Mouse (Mus musculus) limb, embryonic 12.5 days (tissue): ENCODE measurements at regions not wholly inside any gene's neighbourhood (a gene's known extent, or its start where the extent isn't known, plus 50 kb on each side); places are given as distances from the start of the nearest gene placed in this dataset.

Experiments
- ATAC-seq: fragments of 200-750 bp; cut with Nextera tagmentation; 2 replicates; pipeline ENCODE4 v1.8.0; 2017; ENCODE audit warnings: low read depth, moderate TSS enrichment; ENCODE audit not compliant: insufficient number of reproducible peaks, insufficient read depth, low FRiP score, low TSS enrichment
- H3K27ac ChIP-seq: fragments of 300-500 bp; sonication (generic); 2 replicates; pipeline ENCODE4 v1.5.1; 2016; ENCODE audit warnings: mild to moderate bottlenecking, moderate library complexity
- H3K27me3 ChIP-seq: fragments of 300-500 bp; sonication (generic); 2 replicates; pipeline ENCODE4 v1.6.1; 2016; ENCODE audit warnings: mild to moderate bottlenecking, moderate library complexity
- H3K36me3 ChIP-seq: fragments of 300-500 bp; sonication (generic); 2 replicates; pipeline ENCODE4 v1.6.1; 2016; ENCODE audit warnings: mild to moderate bottlenecking, moderate library complexity
- H3K4me1 ChIP-seq: fragments of 300-500 bp; sonication (generic); replicated peaks from 2 replicates; pipeline ENCODE4 v1.6.1; 2016
- H3K4me2 ChIP-seq: fragments of 300-500 bp; sonication (generic); 2 replicates; pipeline ENCODE4 v1.6.1; 2016; ENCODE audit warnings: mild to moderate bottlenecking, moderate library complexity
- H3K4me3 ChIP-seq: fragments of 300-500 bp; sonication (generic); replicated peaks from 2 replicates; pipeline ENCODE4 v1.5.1; 2016; ENCODE audit warnings: mild to moderate bottlenecking
- H3K9ac ChIP-seq: fragments of 300-500 bp; sonication (generic); replicated peaks from 2 replicates; pipeline ENCODE4 v1.6.1; 2016; ENCODE audit warnings: mild to moderate bottlenecking, moderate library complexity
- H3K9me3 ChIP-seq: fragments of 300-500 bp; sonication (generic); 2 replicates; pipeline ENCODE4 v1.6.1; 2016; ENCODE audit warnings: mild to moderate bottlenecking, moderate library complexity
- WGBS: fragments of 180-500 bp; shearing (Covaris S2); methylation state at CpG from one replicate; pipeline ENCODE4 v1.1.7; 2016; 5-methylcytosine and 5-hydroxymethylcytosine counted together

DNA sequence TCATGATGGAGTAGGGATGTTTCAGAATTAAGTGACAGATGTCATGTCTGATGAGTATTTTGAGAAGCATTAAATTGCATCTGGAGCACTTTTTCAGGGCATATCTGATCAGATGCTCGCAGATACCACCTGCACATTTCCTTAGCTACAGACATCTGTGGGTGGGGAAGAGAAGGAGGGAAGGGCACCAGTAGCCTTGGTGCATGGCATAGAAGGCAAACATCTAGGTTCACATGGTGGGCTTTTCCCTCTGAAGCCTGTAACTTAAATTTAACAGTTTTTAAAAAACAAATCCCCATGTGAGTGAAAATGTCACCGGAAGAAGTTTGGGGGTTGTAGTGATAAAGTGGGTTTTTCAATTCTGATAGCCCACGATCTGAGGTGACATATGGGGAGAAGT is 267.1 kb upstream of the Ptger4 start:
- no peak overlapping the region for H3K4me3 ChIP-seq
- no peaks in the 10 kb centered on the region for H3K4me1 ChIP-seq
- H3K4me2 ChIP-seq, result no peak overlapping the region
- no peaks in the 10 kb centered on the region for H3K36me3 ChIP-seq
- no peak overlapping the region for H3K27ac ChIP-seq
- 90% methylated on average over 3 of the region's 3 CpGs for WGBS
- no peak for ATAC-seq
- no peak overlapping the region for H3K9ac ChIP-seq
- H3K27me3 ChIP-seq, result no peaks in the 10 kb centered on the region
- no peaks in the 10 kb centered on the region for H3K9me3 ChIP-seq

DNA sequence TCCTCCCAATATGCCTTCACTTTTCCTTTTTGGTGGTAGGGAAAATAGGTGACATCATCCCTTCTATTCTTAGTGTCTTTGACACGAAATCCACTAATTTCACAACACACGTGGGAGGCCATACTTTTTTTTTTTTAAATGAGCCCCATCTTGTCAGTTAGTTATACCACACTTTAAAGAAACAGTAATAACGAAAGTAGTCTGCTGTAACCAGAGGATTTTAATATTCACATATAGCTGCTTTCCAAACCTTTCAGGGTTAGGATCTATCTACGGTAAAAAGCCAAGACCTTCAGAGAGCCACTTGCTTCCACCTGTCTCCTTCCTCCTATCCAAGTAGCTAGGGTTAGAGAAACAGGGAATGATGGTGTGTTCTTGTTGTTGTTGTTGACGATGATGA is 268.6 kb upstream of the Ptger4 start:
- no peaks in the 10 kb centered on the region for H3K9me3 ChIP-seq
- H3K27ac ChIP-seq, result no peak overlapping the region
- H3K4me2 ChIP-seq, result no peak overlapping the region
- H3K27me3 ChIP-seq, result no peaks in the 10 kb centered on the region
- no peak overlapping the region for H3K4me3 ChIP-seq
- no peak overlapping the region for H3K9ac ChIP-seq
- no peaks in the 10 kb centered on the region for H3K36me3 ChIP-seq
- 85% methylated on average over 5 of the region's 5 CpGs for WGBS
- peaks cover 6% of the 10 kb centered on the region for H3K4me1 ChIP-seq
- ATAC-seq, result no peak

GRCm38 (mm10) chr15:5513146-5513545 is 269.2 kb upstream of the Ptger4 start:
- WGBS, result 52% methylated on average over 4 of the region's 4 CpGs
- no peaks in the 10 kb centered on the region for H3K9me3 ChIP-seq
- H3K9ac ChIP-seq, result no peak overlapping the region
- no peak overlapping the region for H3K27ac ChIP-seq
- ATAC-seq, result no peak
- no peaks in the 10 kb centered on the region for H3K36me3 ChIP-seq
- no peaks in the 10 kb centered on the region for H3K27me3 ChIP-seq
- no peak overlapping the region for H3K4me3 ChIP-seq
- H3K4me2 ChIP-seq, result no peak overlapping the region
- peaks cover 7% of the 10 kb centered on the region for H3K4me1 ChIP-seq

DNA sequence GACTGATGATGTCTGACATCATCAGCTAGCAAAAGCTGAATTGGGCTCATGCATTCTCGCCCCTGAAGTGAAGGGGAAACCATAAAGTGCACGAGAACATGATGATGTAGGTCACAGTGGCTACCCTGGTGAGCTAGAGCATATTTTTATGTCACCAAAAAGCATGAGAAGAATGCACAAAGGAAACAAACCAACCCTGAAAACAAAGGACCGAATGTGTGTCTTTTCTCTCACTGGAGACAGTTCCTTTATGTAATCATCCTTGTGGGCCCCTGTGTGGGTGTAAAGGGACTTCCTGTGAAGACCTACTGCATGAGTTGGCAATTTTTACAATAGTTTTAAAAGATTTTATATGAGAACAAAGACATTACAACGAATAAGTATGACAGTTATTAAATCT is 270.2 kb upstream of the Ptger4 start:
- Histone ChIP-seq H3K4me3 (no peak overlapping the region), H3K4me2 (no peak overlapping the region), H3K4me1 (peaks cover 7% of the 10 kb centered on the region), H3K36me3 (no peaks in the 10 kb centered on the region), H3K9ac (no peak overlapping the region), H3K27ac (no peak overlapping the region), H3K9me3 (no peaks in the 10 kb centered on the region), H3K27me3 (no peaks in the 10 kb centered on the region)
- 63% methylated on average over 4 of the region's 4 CpGs for WGBS
- ATAC-seq, result no peak

GRCm38 (mm10) chr15:5517244-5517966 is 273.4 kb upstream of the Ptger4 start:
- H3K4me3 ChIP-seq, result no peak overlapping the region
- no peaks in the 10 kb centered on the region for H3K36me3 ChIP-seq
- ATAC-seq, result no peak
- H3K27me3 ChIP-seq, result no peaks in the 10 kb centered on the region
- no peak overlapping the region for H3K4me2 ChIP-seq
- H3K9ac ChIP-seq, result no peak overlapping the region
- H3K27ac ChIP-seq, result no peak overlapping the region
- no peaks in the 10 kb centered on the region for H3K9me3 ChIP-seq
- WGBS, result 55% methylated on average over 10 of the region's 10 CpGs
- peaks cover 7% of the 10 kb centered on the region for H3K4me1 ChIP-seq

DNA sequence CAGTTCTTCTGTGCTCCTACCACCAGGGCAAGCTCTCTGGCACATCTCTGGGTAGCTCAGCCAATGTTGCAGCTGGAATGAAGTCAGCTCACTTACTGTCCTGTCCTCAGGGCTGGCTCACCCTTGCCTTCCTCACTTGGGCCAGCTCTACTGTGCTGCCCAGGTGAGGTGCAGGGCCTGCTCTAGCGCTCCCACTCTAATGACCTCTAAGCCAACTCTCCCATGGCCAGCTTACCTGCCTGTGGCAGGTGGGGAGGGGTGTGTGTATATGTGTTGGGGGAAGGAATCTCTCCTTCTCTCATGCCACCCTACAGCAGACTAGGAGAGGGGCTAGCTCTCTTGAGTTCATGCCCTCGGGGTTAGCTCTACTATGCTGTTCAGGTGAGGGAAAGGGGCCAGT is 275.6 kb upstream of the Ptger4 start:
- H3K36me3 ChIP-seq, result no peaks in the 10 kb centered on the region
- no peak for ATAC-seq
- H3K9me3 ChIP-seq, result no peaks in the 10 kb centered on the region
- no peak overlapping the region for H3K9ac ChIP-seq
- 97% methylated on average over 2 of the region's 2 CpGs for WGBS
- H3K27ac ChIP-seq, result no peak overlapping the region
- peaks cover 7% of the 10 kb centered on the region for H3K4me1 ChIP-seq
- no peak overlapping the region for H3K4me2 ChIP-seq
- H3K4me3 ChIP-seq, result no peak overlapping the region
- no peaks in the 10 kb centered on the region for H3K27me3 ChIP-seq

DNA sequence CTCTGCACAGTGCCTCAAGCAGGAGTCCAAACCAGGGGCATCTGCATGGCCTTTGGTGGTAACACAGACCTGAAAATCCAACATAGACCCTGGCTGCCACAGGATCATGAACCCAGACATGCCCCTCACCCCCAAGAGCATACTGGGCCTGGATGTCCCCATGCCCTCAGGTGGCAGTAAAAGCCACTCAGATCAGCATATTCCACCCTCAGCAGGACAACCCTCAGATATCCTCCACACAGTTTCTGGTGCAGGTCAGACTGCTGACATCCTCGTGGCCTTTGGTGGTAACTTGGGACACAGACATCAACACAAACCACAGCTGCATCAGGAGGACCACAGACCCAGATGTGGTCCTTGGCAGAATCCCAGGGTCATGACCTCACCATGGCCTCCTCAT is 276.0 kb upstream of the Ptger4 start:
- Histone ChIP-seq H3K4me2 (no peak overlapping the region), H3K4me3 (no peak overlapping the region), H3K9me3 (no peaks in the 10 kb centered on the region), H3K36me3 (no peaks in the 10 kb centered on the region), H3K9ac (no peak overlapping the region), H3K27me3 (no peaks in the 10 kb centered on the region), H3K4me1 (peaks cover 7% of the 10 kb centered on the region), H3K27ac (no peak overlapping the region)
- WGBS, result 77% methylated on average over 1 of the region's 1 CpGs
- no peak; the same call in 1 of the 2 replicates for ATAC-seq

GRCm38 (mm10) chr15:5528619-5529018 is 284.6 kb upstream of the Ptger4 start:
- H3K4me1 ChIP-seq, result no peaks in the 10 kb centered on the region
- no peak overlapping the region for H3K4me3 ChIP-seq
- 86% methylated on average over 6 of the region's 6 CpGs for WGBS
- H3K9me3 ChIP-seq, result no peaks in the 10 kb centered on the region
- no peak overlapping the region for H3K4me2 ChIP-seq
- no peak overlapping the region for H3K9ac ChIP-seq
- ATAC-seq, result no peak
- H3K36me3 ChIP-seq, result no peaks in the 10 kb centered on the region
- H3K27ac ChIP-seq, result no peak overlapping the region
- H3K27me3 ChIP-seq, result no peaks in the 10 kb centered on the region

GRCm38 (mm10) chr15:5533656-5534055 is 289.7 kb upstream of the Ptger4 start:
- H3K4me3 ChIP-seq, result no peak overlapping the region
- no peaks in the 10 kb centered on the region for H3K27me3 ChIP-seq
- H3K9ac ChIP-seq, result no peak overlapping the region
- no peak for ATAC-seq
- no peaks in the 10 kb centered on the region for H3K36me3 ChIP-seq
- H3K4me2 ChIP-seq, result no peak overlapping the region
- no peaks in the 10 kb centered on the region for H3K4me1 ChIP-seq
- H3K9me3 ChIP-seq, result no peaks in the 10 kb centered on the region
- no peak overlapping the region for H3K27ac ChIP-seq

- Histone ChIP-seq H3K4me3 (no peak overlapping the region), H3K4me1 (no peaks in the 10 kb centered on the region), H3K4me2 (no peak overlapping the region), H3K27ac (no peak overlapping the region), H3K36me3 (no peaks in the 10 kb centered on the region), H3K9me3 (no peaks in the 10 kb centered on the region), H3K9ac (no peak overlapping the region), H3K27me3 (no peaks in the 10 kb centered on the region)
- 60% methylated on average over 2 of the region's 2 CpGs for WGBS
- no peak for ATAC-seq
Observed at GRCm38 (mm10) chr15:5537432-5537831, 293.4 kb upstream of the Ptger4 start.

GRCm38 (mm10) chr15:5539301-5539928 is 295.4 kb upstream of the Ptger4 start:
- Histone ChIP-seq H3K27me3 (no peaks in the 10 kb centered on the region), H3K9ac (no peak overlapping the region), H3K4me2 (no peak overlapping the region), H3K4me3 (no peak overlapping the region), H3K27ac (no peak overlapping the region), H3K4me1 (no peaks in the 10 kb centered on the region), H3K9me3 (no peaks in the 10 kb centered on the region), H3K36me3 (no peaks in the 10 kb centered on the region)
- 91% methylated on average over 4 of the region's 4 CpGs for WGBS
- no peak for ATAC-seq

DNA sequence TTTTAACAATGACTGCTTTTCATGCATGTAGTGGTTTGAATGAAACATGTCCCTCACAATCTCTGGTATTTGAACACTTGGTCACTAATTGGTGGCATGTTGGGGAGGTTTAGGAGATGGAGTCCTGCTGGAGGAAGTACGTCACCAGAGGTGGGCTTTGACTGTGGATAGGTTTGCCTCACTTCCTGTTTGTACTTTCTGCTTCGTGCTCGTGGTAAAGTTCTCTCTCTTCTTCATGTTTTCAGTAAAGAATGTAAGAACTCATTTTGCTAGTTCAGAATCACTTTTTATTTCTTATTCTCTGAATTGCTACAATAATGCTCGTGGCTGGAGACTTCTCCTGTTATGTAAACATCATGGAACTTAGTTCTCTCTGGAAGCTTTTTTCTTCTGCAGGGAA is 310.5 kb upstream of the Ptger4 start:
- no peak for ATAC-seq
- no peaks in the 10 kb centered on the region for H3K9me3 ChIP-seq
- H3K36me3 ChIP-seq, result no peaks in the 10 kb centered on the region
- no peaks in the 10 kb centered on the region for H3K4me1 ChIP-seq
- WGBS, result 66% methylated on average over 4 of the region's 4 CpGs
- no peak overlapping the region for H3K4me3 ChIP-seq
- no peak overlapping the region for H3K27ac ChIP-seq
- no peaks in the 10 kb centered on the region for H3K27me3 ChIP-seq
- H3K9ac ChIP-seq, result no peak overlapping the region
- H3K4me2 ChIP-seq, result no peak overlapping the region
